Mouse (Mus musculus): Measurements from ENCODE around the gene Bmpr1b.

- TF ChIP-seq POLR2A (IDR thresholded peaks at IDR 0.05; ENCODE audit: borderline replicate concordance, control insufficient read depth, low read depth, low read length) (no peak), CTCF (IDR thresholded peaks at IDR 0.05; ENCODE audit: control insufficient read depth, insufficient read depth, low read length) (no peak)
These were observed 297.4 kb downstream of the Bmpr1b start for GRCm38 (mm10) chr3:141871805-141872204.
